Mouse (Mus musculus) MEL (cell line): ENCODE data around the gene Ccm2. TPM values are rescaled to one million over a fixed set of nuclear protein-coding genes. Genes with fewer than 3 reads are reported as not detected.

Experiments used
- DNase-seq: peaks from one replicate; pipeline ENCODE4 v3.0.0; 2011; ENCODE audit warnings: low read depth, low spot score
- H3K27ac ChIP-seq: 2 replicates; pipeline ENCODE4 v1.5.1; 2012; ENCODE audit warnings: low read depth, mild to moderate bottlenecking, control low read depth, low read length, moderate library complexity; ENCODE audit not compliant: control insufficient read depth
- H3K27me3 ChIP-seq, 2 experiments: fragments of 150-350 bp in 1 of 2; sonication (generic) in 1 of 2; 2 replicates each; pipeline ENCODE4 v1.6.1; 2012; ENCODE audit warnings: low read length in 2 of 2, mild to moderate bottlenecking in 2 of 2, improper control_type of control experiment in 1 of 2, moderate library complexity in 1 of 2; ENCODE audit not compliant: insufficient read depth in 2 of 2, control insufficient read depth in 1 of 2
- H3K36me3 ChIP-seq, 2 experiments: 2 replicates each; pipeline ENCODE4 v1.6.1; 2012 to 2014; ENCODE audit warnings: low read length in 2 of 2, improper control_type of control experiment in 1 of 2, inconsistent platforms in 1 of 2, mild to moderate bottlenecking in 1 of 2; ENCODE audit not compliant: insufficient read depth in 2 of 2, control insufficient read depth in 1 of 2
- H3K4me1 ChIP-seq, 2 experiments: fragments of 150-350 bp in 1 of 2; sonication (generic) in 1 of 2; 2 replicates each; pipeline ENCODE4 v1.6.1; 2012; ENCODE audit warnings: low read length in 2 of 2, improper control_type of control experiment in 1 of 2, mild to moderate bottlenecking in 1 of 2; ENCODE audit not compliant: insufficient read depth in 2 of 2, control insufficient read depth in 1 of 2
- H3K4me3 ChIP-seq, 2 experiments: fragments of 150-350 bp in 1 of 2; sonication (generic) in 1 of 2; 2 replicates each; pipeline ENCODE4 v1.5.1; 2012; ENCODE audit warnings: low read depth in 2 of 2, low read length in 2 of 2, mild to moderate bottlenecking in 2 of 2, moderate library complexity in 2 of 2, control low read depth in 1 of 2, improper control_type of control experiment in 1 of 2; ENCODE audit not compliant: control insufficient read depth in 1 of 2, insufficient read depth in 1 of 2
- H3K79me2 ChIP-seq: 2 replicates; pipeline ENCODE4 v1.6.1; 2012; ENCODE audit warnings: mild to moderate bottlenecking, low read length, moderate library complexity; ENCODE audit not compliant: control insufficient read depth, poor library complexity, insufficient read depth
- H3K9ac ChIP-seq: 2 replicates; pipeline ENCODE4 v1.6.1; 2012; ENCODE audit warnings: low read depth, mild to moderate bottlenecking, control low read depth, low read length, moderate library complexity; ENCODE audit not compliant: control insufficient read depth, poor library complexity, severe bottlenecking
- H3K9me3 ChIP-seq: fragments of 150-350 bp; sonication (generic); replicated peaks from 2 replicates; pipeline ENCODE4 v1.6.1; 2012; ENCODE audit warnings: mild to moderate bottlenecking, low read length, improper control_type of control experiment, moderate library complexity; ENCODE audit not compliant: insufficient read depth
- BHLHE40 ChIP-seq: IDR thresholded peaks from 2 replicates; pipeline ENCODE4 v1.6.1; 2012; ENCODE audit warnings: low read depth, mild to moderate bottlenecking, inconsistent platforms, low read length, improper control_type of control experiment, borderline replicate concordance
- CHD1 ChIP-seq: IDR thresholded peaks from 2 replicates; pipeline ENCODE4 v1.6.1; 2012; ENCODE audit warnings: low read depth, mild to moderate bottlenecking, inconsistent platforms, low read length, improper control_type of control experiment
- CHD2 ChIP-seq: IDR thresholded peaks from 2 replicates; pipeline ENCODE4 v1.6.1; 2011; ENCODE audit warnings: low read length, improper control_type of control experiment
- CTCF ChIP-seq, 3 experiments: IDR thresholded peaks in 2 of 3; conservative IDR thresholded peaks in 1 of 3; 2 replicates each; pipeline ENCODE4 v1.5.1; 2011 to 2012; ENCODE audit warnings: low read length in 3 of 3, low read depth in 2 of 3, mild to moderate bottlenecking in 2 of 3, improper control_type of control experiment in 1 of 3, inconsistent platforms in 1 of 3, mixed read lengths in 1 of 3, moderate library complexity in 1 of 3; ENCODE audit not compliant: control insufficient read depth in 1 of 3, insufficient read depth in 1 of 3, poor library complexity in 1 of 3, severe bottlenecking in 1 of 3
- ELF1 ChIP-seq: IDR thresholded peaks from 2 replicates; pipeline ENCODE4 v1.6.1; 2014; ENCODE audit warnings: low read depth, mild to moderate bottlenecking, inconsistent platforms, low read length, improper control_type of control experiment, moderate library complexity
- EP300 ChIP-seq, 2 experiments: IDR thresholded peaks; 2 replicates each; pipeline ENCODE4 v1.6.1; 2011; ENCODE audit warnings: improper control_type of control experiment in 2 of 2, low read length in 2 of 2, low read depth in 1 of 2, mild to moderate bottlenecking in 1 of 2
- ETS1 ChIP-seq: IDR thresholded peaks from 2 replicates; pipeline ENCODE4 v1.6.1; 2012; ENCODE audit warnings: low read depth, mild to moderate bottlenecking, inconsistent platforms, low read length, improper control_type of control experiment, moderate library complexity
- GATA1 ChIP-seq: IDR thresholded peaks from 2 replicates; pipeline ENCODE4 v1.6.1; 2011; ENCODE audit warnings: low read depth, low read length, improper control_type of control experiment
- HCFC1 ChIP-seq: IDR thresholded peaks from 2 replicates; pipeline ENCODE4 v1.6.1; 2012; ENCODE audit warnings: low read depth, mild to moderate bottlenecking, inconsistent platforms, low read length, improper control_type of control experiment, moderate library complexity
- JUND ChIP-seq: IDR thresholded peaks from 2 replicates; pipeline ENCODE4 v1.6.1; 2011; ENCODE audit warnings: low read depth, mild to moderate bottlenecking, improper control_type of control experiment, low read length
- KAT2A ChIP-seq: conservative IDR thresholded peaks from 2 replicates; pipeline ENCODE4 v1.6.1; 2012; ENCODE audit warnings: low read depth, low read length, improper control_type of control experiment, inconsistent platforms
- MAX ChIP-seq: IDR thresholded peaks from 2 replicates; pipeline ENCODE4 v1.6.1; 2011; ENCODE audit warnings: low read length, improper control_type of control experiment
- MAZ ChIP-seq: IDR thresholded peaks from 2 replicates; pipeline ENCODE4 v1.6.1; 2012; ENCODE audit warnings: low read depth, mild to moderate bottlenecking, inconsistent platforms, low read length, improper control_type of control experiment
- MEF2A ChIP-seq: IDR thresholded peaks from 2 replicates; pipeline ENCODE4 v1.6.1; 2014; ENCODE audit warnings: low read depth, mild to moderate bottlenecking, inconsistent platforms, low read length, improper control_type of control experiment; ENCODE audit not compliant: poor library complexity, insufficient replicate concordance, severe bottlenecking; ENCODE audit errors: extremely low read depth
- MXI1 ChIP-seq: IDR thresholded peaks from 2 replicates; pipeline ENCODE4 v1.6.1; 2011; ENCODE audit warnings: mild to moderate bottlenecking, low read depth, low read length, improper control_type of control experiment
- MYB ChIP-seq: IDR thresholded peaks from 2 replicates; pipeline ENCODE4 v1.6.1; 2011; ENCODE audit warnings: mild to moderate bottlenecking, low read depth, low read length, improper control_type of control experiment
- MYC ChIP-seq: IDR thresholded peaks from 2 replicates; pipeline ENCODE4 v1.6.1; 2011; ENCODE audit warnings: low read depth, mild to moderate bottlenecking, low read length, improper control_type of control experiment, moderate library complexity
- NELFE ChIP-seq: IDR thresholded peaks from 2 replicates; pipeline ENCODE4 v1.6.1; 2011; ENCODE audit warnings: low read depth, low read length, improper control_type of control experiment
- NRF1 ChIP-seq: IDR thresholded peaks from 2 replicates; pipeline ENCODE4 v1.6.1; 2014; ENCODE audit warnings: low read depth, mild to moderate bottlenecking, inconsistent platforms, low read length, improper control_type of control experiment, moderate library complexity; ENCODE audit not compliant: poor library complexity, insufficient read depth, severe bottlenecking
- POLR2A ChIP-seq, 2 experiments: IDR thresholded peaks; 2 replicates each; pipeline ENCODE4 v1.6.1; 2011 to 2012; ENCODE audit warnings: low read length in 2 of 2, mild to moderate bottlenecking in 2 of 2, control low read depth in 1 of 2, improper control_type of control experiment in 1 of 2, low read depth in 1 of 2, moderate library complexity in 1 of 2; ENCODE audit not compliant: control insufficient read depth in 1 of 2, insufficient read depth in 1 of 2, poor library complexity in 1 of 2
- POLR2AphosphoS2 ChIP-seq: IDR thresholded peaks from 2 replicates; pipeline ENCODE4 v1.6.1; 2011; ENCODE audit warnings: low read length, improper control_type of control experiment
- POLR2AphosphoS5 ChIP-seq: IDR thresholded peaks from 2 replicates; pipeline ENCODE4 v1.6.1; 2012; ENCODE audit warnings: low read depth, borderline replicate concordance, mild to moderate bottlenecking, inconsistent platforms, low read length, moderate library complexity, mixed read lengths
- RAD21 ChIP-seq: IDR thresholded peaks from 2 replicates; pipeline ENCODE4 v1.6.1; 2011; ENCODE audit warnings: mild to moderate bottlenecking, low read depth, low read length, improper control_type of control experiment
- RCOR1 ChIP-seq: IDR thresholded peaks from 2 replicates; pipeline ENCODE4 v1.6.1; 2012; ENCODE audit warnings: low read depth, mild to moderate bottlenecking, inconsistent platforms, low read length, improper control_type of control experiment
- SIN3A ChIP-seq: IDR thresholded peaks from 2 replicates; pipeline ENCODE4 v1.6.1; 2012; ENCODE audit warnings: low read length, improper control_type of control experiment, inconsistent platforms
- SMC3 ChIP-seq: IDR thresholded peaks from 2 replicates; pipeline ENCODE4 v1.6.1; 2011; ENCODE audit warnings: low read depth, low read length, improper control_type of control experiment
- TAL1 ChIP-seq: IDR thresholded peaks from 2 replicates; pipeline ENCODE4 v1.6.1; 2012; ENCODE audit warnings: mild to moderate bottlenecking, inconsistent platforms, low read length, moderate library complexity, mixed read lengths
- TCF12 ChIP-seq: IDR thresholded peaks from 2 replicates; pipeline ENCODE4 v1.6.1; 2014; ENCODE audit warnings: low read depth, mild to moderate bottlenecking, inconsistent platforms, low read length, improper control_type of control experiment, moderate library complexity
- UBTF ChIP-seq: IDR thresholded peaks from 2 replicates; pipeline ENCODE4 v1.6.1; 2012; ENCODE audit warnings: low read depth, mild to moderate bottlenecking, inconsistent platforms, low read length, improper control_type of control experiment, moderate library complexity, borderline replicate concordance; ENCODE audit not compliant: insufficient read depth
- USF1 ChIP-seq: IDR thresholded peaks from 2 replicates; pipeline ENCODE4 v1.6.1; 2014; ENCODE audit warnings: low read depth, mild to moderate bottlenecking, inconsistent platforms, low read length, improper control_type of control experiment, moderate library complexity
- USF2 ChIP-seq, 2 experiments: IDR thresholded peaks; 2 replicates each; pipeline ENCODE4 v1.6.1; 2011 to 2012; ENCODE audit warnings: improper control_type of control experiment in 2 of 2, low read length in 2 of 2, borderline replicate concordance in 1 of 2, inconsistent platforms in 1 of 2, low read depth in 1 of 2, mild to moderate bottlenecking in 1 of 2; ENCODE audit not compliant: insufficient read depth in 1 of 2
- ZC3H11A ChIP-seq: IDR thresholded peaks from 2 replicates; pipeline ENCODE4 v1.6.1; 2012; ENCODE audit warnings: low read depth, mild to moderate bottlenecking, inconsistent platforms, low read length, improper control_type of control experiment
- ZKSCAN1 ChIP-seq: IDR thresholded peaks from 2 replicates; pipeline ENCODE4 v1.6.1; 2012; ENCODE audit warnings: low read depth, mild to moderate bottlenecking, inconsistent platforms, low read length, improper control_type of control experiment, moderate library complexity
- ZMIZ1 ChIP-seq: IDR thresholded peaks from 2 replicates; pipeline ENCODE4 v1.6.1; 2012; ENCODE audit warnings: low read depth, mild to moderate bottlenecking, inconsistent platforms, low read length, improper control_type of control experiment, moderate library complexity
- ZNF384 ChIP-seq: IDR thresholded peaks from 2 replicates; pipeline ENCODE4 v1.6.1; 2012; ENCODE audit warnings: low read depth, mild to moderate bottlenecking, inconsistent platforms, low read length, improper control_type of control experiment
- polyA plus RNA-seq, 2 experiments: library from polyadenylated mRNA; stranded (reverse) in 1 of 2; unstranded in 1 of 2; fragments of >175 nt in 1 of 2; fragments of >200 nt in 1 of 2; gene quantifications; 2 replicates each; pipeline versions ENCODE4 v1.2.1 to v1.2.4; 2012; ENCODE audit warnings: low replicate concordance in 2 of 2, low read depth in 1 of 2; ENCODE audit not compliant: insufficient read length in 2 of 2, insufficient read depth in 1 of 2, missing spikeins in 1 of 2
- total RNA-seq: library from RNA; depleted of rRNA; stranded (reverse); fragments of 300-350 nt; gene quantifications from 2 replicates; pipeline ENCODE4 v1.2.3, GENCODE M21; 2012

The Ccm2 gene
- total and polyA plus RNA-seq, 3 experiments, result 49.2 to 66.4 TPM; not detected in 1

- DNase-seq, result peak; percentile 100
- Histone ChIP-seq H3K4me1 (peaks cover 0 to 15% of the 10 kb centered on the region in 2 experiments; a peak in 2 of 4 replicates), H3K4me3 (peak overlapping the region; percentile 76 to 94), H3K27me3 (no peaks in the 10 kb centered on the region), H3K27ac (peak overlapping the region; percentile 93), H3K36me3 (peaks cover 20 to 22% of the 10 kb centered on the region in 2 experiments), H3K9me3 (no peaks in the 10 kb centered on the region), H3K79me2 (peaks cover 27% of the 10 kb centered on the region), H3K9ac (peak overlapping the region; percentile 94)
- TF ChIP-seq BHLHE40 (peak; percentile 98), MXI1 (peak; percentile 100), USF2 (IDR thresholded peaks at IDR 0.05; ENCODE audit: borderline replicate concordance in 1 of 2, insufficient read depth in 1 of 2, low read depth in 1 of 2, low read length in 2 of 2) (no peak; a peak in 1 of 4 replicates), MAX (peak; percentile 100), TCF12 (peak; percentile 82), USF1 (peak; percentile 92), MAZ (0 out of 2 replicates have a peak, but pooled peaks have one; percentile 56), MYB (no peak), SIN3A (peak; percentile 95), ZNF384 (no peak), POLR2AphosphoS5 (0 out of 2 replicates have a peak, but pooled peaks have one; percentile 92), GATA1 (peak; percentile 19; the same call in 1 of the 2 replicates), EP300 (IDR thresholded peaks at IDR 0.05; ENCODE audit: low read depth in 1 of 2, low read length in 2 of 2) (peak in 1 of 2 experiments; percentile 44; a peak in 1 of 4 replicates), POLR2A (IDR thresholded peaks at IDR 0.05; ENCODE audit: control insufficient read depth in 1 of 2, insufficient read depth in 1 of 2, low read depth in 1 of 2, low read length in 2 of 2, poor library complexity in 1 of 2) (peak; percentile 96 to 97), SMC3 (peak; percentile 72), CTCF (IDR thresholded peaks at IDR 0.05 in 2 of 3, conservative IDR thresholded peaks at IDR 0.05 in 1 of 3; ENCODE audit: control insufficient read depth in 1 of 3, insufficient read depth in 1 of 3, low read depth in 2 of 3, low read length in 3 of 3, poor library complexity in 1 of 3, severe bottlenecking in 1 of 3) (peak; percentile 56 to 77 (median 72)), CHD1 (no peak), TAL1 (no peak), JUND (no peak), ELF1 (peak; percentile 51; the same call in 1 of the 2 replicates), MYC (peak; percentile 100), CHD2 (no peak), NRF1 (peak; percentile 85), ZC3H11A (no peak), UBTF (no peak), MEF2A (no peak), ZMIZ1 (peak; percentile 98), NELFE (peak; percentile 99), ZKSCAN1 (no peak), KAT2A (peak; percentile 64), HCFC1 (peak; percentile 89), POLR2AphosphoS2 (peak; percentile 98), RAD21 (peak; percentile 17; the same call in 1 of the 2 replicates), ETS1 (peak; percentile 91), RCOR1 (no peak)
Measured at GRCm38 (mm10) chr11:6528186-6529006, 18.3 kb upstream of the Ccm2 start.
